Mouse (Mus musculus) hematopoietic stem cell, adult 5-6 weeks (primary cell): ENCODE measurements at regions not wholly inside any gene's neighbourhood (a gene's known extent, or its start where the extent isn't known, plus 50 kb on each side); places are given as distances from the start of the nearest gene placed in this dataset.

ENCODE experiments used
- ATAC-seq, 2 experiments: fragments of 125-278 bp in 1 of 2; replicated peaks in 1 of 2; 2 replicates each; pipeline ENCODE4 v1.8.0; 2016 to 2017; ENCODE audit warnings: inconsistent platforms in 2 of 2, mild to moderate bottlenecking in 2 of 2, moderate number of reproducible peaks in 2 of 2, low read depth in 1 of 2, moderate TSS enrichment in 1 of 2; ENCODE audit not compliant: low FRiP score in 2 of 2, poor library complexity in 2 of 2, severe bottlenecking in 2 of 2, insufficient read depth in 1 of 2, low TSS enrichment in 1 of 2

- no peak for ATAC-seq
Observed at GRCm38 (mm10) chr15:7554433-7554832, 156.2 kb upstream of the Egflam start.

- ATAC-seq: no peak
Observed at GRCm38 (mm10) chr15:7563279-7563678, 165.1 kb upstream of the Egflam start.

- ATAC-seq: no peak
Observed at GRCm38 (mm10) chr15:7563726-7564125, 165.5 kb upstream of the Egflam start.

GRCm38 (mm10) chr15:7572221-7572620 lies 174.0 kb upstream of the Egflam start:
- no peak for ATAC-seq

GRCm38 (mm10) chr15:7574264-7574663 lies 176.1 kb upstream of the Egflam start:
- no peak for ATAC-seq

- no peak for ATAC-seq
Observed at GRCm38 (mm10) chr15:7574811-7575210, 176.6 kb upstream of the Egflam start.

GRCm38 (mm10) chr15:7578439-7578838 lies 180.2 kb upstream of the Egflam start:
- ATAC-seq: no peak

- ATAC-seq: no peak
Observed at GRCm38 (mm10) chr15:7587210-7587609, 189.0 kb upstream of the Egflam start.

- no peak for ATAC-seq
Observed at GRCm38 (mm10) chr15:7591486-7591885, 193.3 kb upstream of the Egflam start.

GRCm38 (mm10) chr15:7597335-7597734 lies 199.1 kb upstream of the Egflam start:
- ATAC-seq: no peak

- ATAC-seq: no peak
Observed at GRCm38 (mm10) chr15:7597805-7598204, 199.6 kb upstream of the Egflam start.

- no peak for ATAC-seq
Observed at GRCm38 (mm10) chr15:7601540-7601939, 203.3 kb upstream of the Egflam start.

- no peak for ATAC-seq
Observed at GRCm38 (mm10) chr15:7604847-7605246, 205.8 kb upstream of the Gdnf start.

GRCm38 (mm10) chr15:7617954-7618353 lies 192.7 kb upstream of the Gdnf start:
- no peak for ATAC-seq

GRCm38 (mm10) chr15:7623026-7623425 lies 187.6 kb upstream of the Gdnf start:
- no peak for ATAC-seq

GRCm38 (mm10) chr15:7624689-7625472 lies 185.8 kb upstream of the Gdnf start:
- ATAC-seq: no peak

GRCm38 (mm10) chr15:7629826-7630225 lies 180.8 kb upstream of the Gdnf start:
- ATAC-seq: no peak

GRCm38 (mm10) chr15:7635234-7635633 lies 175.4 kb upstream of the Gdnf start:
- no peak for ATAC-seq

GRCm38 (mm10) chr15:7639444-7639843 lies 171.2 kb upstream of the Gdnf start:
- no peak for ATAC-seq
